Mouse (Mus musculus) heart, adult 2 months (tissue): ENCODE measurements around the gene Ttc28.

ENCODE experiments used
- CTCF ChIP-seq: fragments of 200-600 bp; IDR thresholded peaks from 2 replicates; pipeline ENCODE4 v1.8.1; 2022; ENCODE audit warnings: antibody characterized with exemption, mild to moderate bottlenecking, moderate library complexity
- POLR2A ChIP-seq: fragments of 200-500 bp; IDR thresholded peaks from 2 replicates; pipeline ENCODE4 v1.6.1; 2011; ENCODE audit warnings: mild to moderate bottlenecking, low read depth, low read length, control low read depth; ENCODE audit not compliant: insufficient read depth

GRCm38 (mm10) chr5:111235131-111235530, 355.5 kb downstream of the Ttc28 start:
- TF ChIP-seq CTCF (no peak), POLR2A (no peak)
